Mouse (Mus musculus) stomach, postnatal 0 days (tissue): ENCODE data around the gene Oasl2.
"Not testable (repeated sequence)": the region's sequence is repeated elsewhere in the genome, so short reads cannot be mapped to it uniquely, and the experiment has no call there.

ENCODE experiments used
- CTCF ChIP-seq: IDR thresholded peaks from 2 replicates; pipeline ENCODE4 v1.5.1; 2016; ENCODE audit warnings: antibody characterized with exemption, low read depth, mild to moderate bottlenecking, moderate library complexity
- EP300 ChIP-seq: optimal IDR thresholded peaks from 2 replicates; pipeline ENCODE3; 2016; ENCODE audit warnings: antibody characterized with exemption

DNA sequence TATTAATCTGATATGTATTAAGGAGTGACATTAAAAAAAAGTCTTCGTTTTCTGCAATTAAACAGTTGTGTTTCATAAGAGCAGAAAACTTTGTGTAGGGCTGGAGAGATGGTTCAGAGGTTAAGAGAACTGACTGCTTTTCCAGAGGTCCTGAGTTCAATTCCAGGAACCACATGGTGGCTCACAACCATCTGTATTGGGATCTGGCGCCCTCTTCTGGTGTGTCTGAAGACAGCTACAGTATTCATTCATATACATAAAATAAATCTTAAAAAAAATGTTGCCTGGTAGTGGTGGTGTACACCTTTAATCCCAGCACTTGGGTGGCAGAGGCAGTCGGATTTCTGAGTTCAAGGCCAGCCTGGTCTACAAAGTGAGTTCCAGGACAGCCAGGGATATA, 44.4 kb downstream of the Oasl2 start:
- TF ChIP-seq CTCF = peak; percentile 44
- TF ChIP-seq EP300 = not testable (repeated sequence)
